Mouse (Mus musculus) right cerebral cortex, postnatal 25 days (tissue): ENCODE measurements at regions not wholly inside any gene's neighbourhood (a gene's known extent, or its start where the extent isn't known, plus 50 kb on each side); places are given as distances from the start of the nearest gene placed in this dataset.
A peak's percentile ranks its signal among the peaks of the same experiment; 100 is the strongest.

Source experiments
- DNase-seq: peaks from one replicate; pipeline ENCODE4 v3.0.0; 2022

DNA sequence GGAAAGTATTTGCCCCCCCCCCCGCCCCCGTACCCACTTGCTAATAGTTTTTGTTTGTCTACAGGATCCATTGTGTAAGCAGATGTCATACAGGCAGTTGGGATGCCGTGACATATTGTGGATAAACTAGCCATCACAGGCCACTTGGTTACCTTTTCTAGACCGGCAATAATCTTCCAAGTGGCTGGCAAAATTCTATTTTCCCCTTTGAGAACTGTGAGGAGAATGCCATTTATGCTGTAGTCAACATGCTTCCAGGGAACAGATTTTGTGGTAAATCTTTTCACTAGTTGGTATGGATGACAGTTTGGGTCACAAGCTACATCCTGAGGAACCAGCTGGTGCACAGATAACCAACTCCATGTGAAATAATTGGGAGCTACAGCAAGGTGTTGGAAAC lies 456.5 kb upstream of the Plxna2 start:
- no peak for DNase-seq

DNA sequence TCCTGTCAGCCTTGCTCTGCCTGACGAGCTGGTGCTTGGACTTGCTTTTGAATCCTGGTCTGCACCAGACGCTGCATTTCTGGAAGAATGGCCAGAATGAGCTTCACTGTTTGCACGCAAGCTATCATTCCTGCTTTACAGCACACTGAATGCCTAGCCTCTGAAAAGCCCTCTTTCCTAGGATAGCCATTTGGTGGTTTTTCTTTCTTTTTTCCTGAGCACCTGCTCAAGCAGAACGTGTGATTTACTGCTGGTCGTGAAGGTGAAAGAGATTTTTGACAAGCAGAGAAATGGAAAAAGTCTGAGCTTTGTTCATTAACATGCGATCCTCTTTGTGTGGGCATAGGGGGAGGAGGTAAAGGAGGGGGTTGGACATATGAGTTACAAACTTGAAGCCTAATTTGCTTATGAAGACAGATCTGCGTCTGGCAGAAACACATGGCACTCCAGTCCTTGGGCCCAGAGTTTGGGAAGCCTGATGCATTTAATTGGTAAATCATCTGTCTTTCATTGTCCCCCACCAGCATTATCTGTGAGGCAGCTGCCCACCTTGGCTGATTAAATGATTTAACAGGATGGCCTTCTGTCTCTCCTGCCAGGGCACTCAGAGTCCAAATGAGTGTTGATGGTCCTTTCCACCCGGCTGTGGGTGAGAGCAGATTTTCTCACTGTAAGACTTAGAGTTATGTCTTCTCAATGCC lies 457.1 kb upstream of the Plxna2 start:
- DNase-seq, result peak; percentile 9

DNA sequence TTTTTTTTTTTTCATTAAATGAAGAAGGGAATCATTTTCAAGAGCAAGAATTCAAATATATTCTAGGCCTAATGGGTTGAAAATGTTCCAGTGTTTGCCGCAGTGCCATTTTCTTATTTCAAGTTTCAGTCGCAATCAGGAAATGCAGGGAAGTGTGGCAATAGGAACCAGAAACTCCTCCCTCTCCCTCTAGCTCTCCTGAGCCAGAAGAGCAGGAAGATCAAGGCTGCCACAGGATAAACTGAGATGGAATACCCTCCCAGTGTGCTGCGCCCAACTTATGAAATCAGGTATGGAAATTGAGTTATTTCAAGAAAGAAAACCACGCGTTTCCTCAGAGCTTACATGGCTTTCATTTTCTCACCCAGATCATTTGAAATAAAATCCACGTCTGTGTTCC lies 460.8 kb upstream of the Plxna2 start:
- no peak for DNase-seq

DNA sequence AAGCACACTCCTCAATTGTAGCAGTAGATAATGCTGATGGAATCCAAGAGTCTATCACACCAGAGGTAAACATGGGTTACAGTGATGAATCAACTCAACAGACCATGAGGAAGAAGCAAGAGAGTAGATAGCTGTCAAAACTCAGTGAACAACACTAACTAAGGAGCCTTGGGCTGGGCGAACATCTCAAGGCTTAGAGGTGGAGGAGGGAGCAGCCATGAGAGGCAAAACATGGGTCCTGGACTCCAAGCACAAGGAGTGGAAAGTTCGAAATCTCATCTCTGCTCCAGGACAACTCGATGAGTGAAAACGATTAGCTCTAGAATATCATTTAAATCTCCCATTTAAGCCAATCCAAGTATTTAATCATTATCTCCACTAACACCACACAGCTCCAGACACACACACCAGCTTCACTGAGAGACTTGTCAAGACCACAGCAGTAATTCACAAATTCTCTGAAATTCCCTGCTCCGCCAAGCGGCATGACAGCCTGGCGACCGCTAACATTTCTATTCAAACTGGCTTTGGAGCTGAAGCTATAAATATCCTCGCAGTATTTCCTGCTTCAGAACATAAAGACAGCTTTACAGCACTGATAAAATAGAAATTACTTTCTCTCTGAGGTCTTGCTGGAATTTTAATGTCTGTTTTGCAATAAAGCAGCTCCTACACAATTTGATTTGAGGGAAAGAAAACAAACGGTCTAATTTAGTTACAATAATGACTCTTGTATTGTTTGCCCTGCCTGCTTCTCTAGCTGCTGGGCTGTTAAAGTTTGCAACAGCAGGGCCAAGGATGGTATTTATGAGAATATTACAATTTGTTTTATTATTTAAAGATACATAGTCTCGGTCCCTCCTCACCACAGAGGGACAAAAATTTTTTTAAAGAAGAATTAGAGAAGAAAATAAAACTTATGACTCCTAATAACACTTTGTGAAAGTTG lies 469.3 kb upstream of the Plxna2 start:
- peak; percentile 12 for DNase-seq

DNA sequence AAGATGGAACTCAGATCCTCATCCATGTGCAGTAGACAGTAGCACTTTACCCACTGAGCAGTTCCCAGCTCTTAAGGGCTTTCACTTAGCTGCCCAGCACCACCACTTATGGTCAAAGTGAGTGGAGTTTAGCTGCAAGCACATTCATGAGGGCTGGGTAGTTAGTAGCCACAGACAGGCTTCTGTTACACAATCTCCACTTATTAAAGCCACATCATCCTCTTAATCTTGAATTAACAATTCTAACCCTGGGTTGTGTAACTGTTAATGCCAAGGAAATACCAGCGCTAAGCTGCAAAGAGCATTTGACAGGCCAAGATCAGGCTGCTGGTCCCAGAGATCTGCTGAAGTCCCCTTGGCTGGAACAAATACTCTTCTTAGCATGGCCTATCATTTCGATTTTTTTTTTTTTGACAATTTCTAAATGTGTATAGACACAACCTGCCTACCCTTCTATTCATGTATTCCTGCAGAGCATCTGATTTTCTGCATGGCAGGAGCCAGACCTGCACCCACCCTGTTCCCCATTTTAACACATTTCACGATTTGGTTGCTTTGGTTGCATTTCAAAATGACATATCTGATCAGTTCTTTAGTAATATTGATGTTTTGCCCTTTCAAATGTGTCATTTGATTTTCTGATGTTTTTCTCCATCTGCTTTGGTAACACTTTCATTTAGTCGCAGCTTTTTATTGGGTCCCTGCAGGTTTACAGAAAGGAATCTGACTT lies 500.2 kb upstream of the Plxna2 start:
- no peak for DNase-seq

DNA sequence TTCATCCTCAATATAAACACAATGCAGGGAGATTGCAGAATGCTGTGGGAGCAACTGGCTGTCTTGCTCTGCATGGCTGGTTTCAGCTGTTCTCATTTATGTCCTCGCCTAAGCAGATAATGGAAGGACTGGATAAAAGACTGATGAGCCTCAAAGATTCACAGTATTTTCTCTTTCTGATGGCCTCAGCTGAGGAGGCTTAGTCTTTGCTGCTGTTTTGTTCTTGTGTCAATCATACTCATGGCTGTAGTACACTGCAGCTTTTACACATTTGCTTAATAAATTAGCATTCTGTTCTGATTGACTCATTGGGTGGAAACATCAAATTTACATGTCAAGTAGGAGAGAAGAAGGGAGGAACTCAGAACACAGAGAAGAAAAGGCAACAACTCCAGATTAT lies 503.6 kb upstream of the Plxna2 start:
- DNase-seq, result no peak

DNA sequence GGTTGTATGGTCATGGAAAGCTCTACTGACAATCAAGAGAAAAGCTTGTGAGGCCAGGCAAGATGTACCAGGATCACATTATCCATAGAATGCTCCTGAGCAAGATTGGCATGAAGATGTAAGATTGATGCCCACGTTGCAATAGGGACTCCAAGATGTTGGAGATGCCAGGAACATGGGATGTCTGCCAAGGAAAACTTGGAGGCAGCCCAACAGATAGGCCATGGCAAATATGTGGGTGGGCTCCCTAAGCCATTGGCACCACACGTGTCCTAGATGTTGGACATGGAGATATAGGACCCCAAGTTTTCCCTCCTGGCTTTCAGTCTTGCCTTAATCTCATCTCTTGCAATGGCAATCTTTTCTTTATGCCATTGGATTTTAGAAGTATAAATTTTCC lies 506.1 kb upstream of the Plxna2 start:
- DNase-seq, result no peak

DNA sequence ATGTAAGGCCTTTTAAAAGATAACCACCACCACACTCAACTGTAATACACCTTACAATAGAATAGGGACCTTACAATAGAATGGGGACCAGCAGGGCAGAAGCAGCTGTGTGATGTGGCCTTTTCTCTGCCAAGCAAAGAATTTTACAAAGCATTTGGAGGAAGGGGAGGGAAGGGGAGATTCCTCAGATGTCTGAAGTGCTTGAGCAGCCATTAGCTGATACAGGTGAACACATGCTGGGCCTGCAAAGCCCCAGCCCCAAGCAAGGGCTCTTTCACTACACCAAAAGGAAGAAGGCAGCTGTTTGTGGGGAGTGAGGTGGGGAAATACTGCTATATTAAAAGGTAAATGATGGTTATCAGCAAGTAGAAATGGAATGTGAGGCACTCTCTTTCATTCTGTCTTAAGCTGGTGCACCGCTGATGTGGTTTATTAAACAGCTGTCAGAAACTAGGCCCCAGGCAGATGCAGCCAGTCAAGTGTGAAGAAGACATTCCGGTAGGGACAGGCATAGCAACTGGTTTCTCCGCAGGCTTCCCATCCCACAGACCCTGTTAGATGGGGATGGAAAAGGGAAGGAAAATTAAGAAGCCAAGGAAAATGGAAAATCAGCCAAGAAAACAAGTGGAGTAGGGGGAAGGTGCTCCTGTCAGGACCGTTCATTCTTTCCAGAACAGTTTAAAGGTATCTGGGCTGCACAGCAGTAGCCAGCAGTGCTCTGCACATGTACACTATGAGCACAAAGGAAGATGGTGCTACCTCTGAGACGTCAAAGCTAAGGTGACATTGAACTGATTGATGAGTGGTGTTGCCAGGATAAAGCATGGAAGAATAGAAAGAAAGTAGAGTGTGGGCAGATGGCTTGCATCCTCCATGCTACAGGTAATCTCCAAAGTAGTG lies 508.6 kb upstream of the Plxna2 start:
- DNase-seq, result no peak

DNA sequence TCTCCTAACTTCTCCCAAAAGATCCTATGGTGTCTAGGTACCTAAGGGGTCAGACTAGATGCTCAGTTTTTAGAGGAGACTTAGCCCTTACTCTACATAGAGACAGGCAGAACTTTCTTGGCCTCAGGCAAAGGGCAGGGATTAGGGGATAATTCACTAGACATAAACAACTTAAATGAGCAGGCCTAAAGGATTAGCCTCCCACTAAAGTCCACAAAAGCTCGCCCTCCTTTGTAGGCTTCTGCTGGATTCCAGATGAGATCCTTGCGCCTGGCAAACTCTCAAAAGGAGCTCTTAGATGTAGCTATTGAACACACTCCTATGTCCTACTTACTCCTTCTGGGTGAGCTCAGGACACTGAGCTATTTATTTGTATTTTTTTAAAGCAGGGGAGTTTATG lies 509.9 kb upstream of the Plxna2 start:
- no peak for DNase-seq

DNA sequence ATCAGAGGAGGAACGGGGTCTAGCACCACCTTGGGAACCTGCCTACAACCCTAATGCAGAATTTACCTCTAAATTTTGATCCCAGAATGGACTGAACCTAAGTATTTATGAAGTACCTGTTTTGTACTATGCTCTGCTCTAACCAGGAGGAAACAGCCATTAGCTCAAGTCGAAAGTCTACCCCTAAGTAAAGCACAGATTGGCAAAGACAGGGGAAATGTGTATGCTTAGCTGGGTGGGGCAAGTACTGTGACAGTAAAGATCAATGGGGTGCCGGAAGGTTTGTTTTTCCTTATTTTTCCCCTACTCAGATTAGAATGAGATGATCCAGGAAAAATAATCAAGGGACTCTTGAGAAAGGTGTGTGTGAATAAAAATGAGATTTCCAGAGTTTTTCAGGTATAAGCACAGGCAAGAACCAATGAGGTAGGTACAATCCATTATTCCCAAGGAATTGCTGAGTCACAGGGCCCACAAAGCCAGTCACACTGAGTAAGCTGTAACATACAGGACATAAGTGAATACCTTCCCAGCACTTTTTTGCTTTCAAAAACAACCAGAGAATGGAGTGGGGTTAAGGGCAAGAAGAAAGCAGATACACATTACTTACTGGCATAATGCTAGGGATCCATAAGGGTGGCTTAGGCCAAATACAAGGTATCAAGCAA lies 510.6 kb upstream of the Plxna2 start:
- DNase-seq, result no peak

DNA sequence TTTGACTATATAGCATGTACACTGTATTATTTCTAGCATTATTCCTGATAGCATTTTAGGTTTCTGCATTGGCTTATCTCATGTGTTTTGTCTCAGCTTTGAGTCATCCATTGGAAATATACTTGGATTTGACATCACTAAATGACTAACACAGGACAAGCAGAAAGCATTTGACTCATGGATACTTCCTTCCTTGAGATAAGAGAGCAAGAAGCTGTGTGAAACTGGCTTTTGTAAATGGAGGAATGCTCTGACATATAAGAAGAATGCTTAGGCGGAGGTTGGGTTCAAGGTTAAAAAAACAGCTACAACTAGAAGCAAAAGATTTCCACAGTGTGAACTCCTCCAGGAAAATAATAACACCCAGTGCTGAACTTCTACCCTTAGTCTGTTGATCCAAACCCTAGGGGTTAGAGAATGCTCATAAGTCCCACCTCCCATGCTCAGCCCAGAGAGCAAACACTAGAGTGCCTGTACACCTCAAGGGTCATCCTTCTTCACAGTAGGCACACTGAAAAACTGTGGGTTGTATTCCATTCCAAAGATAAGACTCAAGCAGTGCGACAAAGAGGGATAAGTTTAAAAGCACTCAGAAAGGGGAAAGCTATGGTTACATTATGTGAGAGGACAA lies 528.0 kb upstream of the Plxna2 start:
- DNase-seq, result no peak

DNA sequence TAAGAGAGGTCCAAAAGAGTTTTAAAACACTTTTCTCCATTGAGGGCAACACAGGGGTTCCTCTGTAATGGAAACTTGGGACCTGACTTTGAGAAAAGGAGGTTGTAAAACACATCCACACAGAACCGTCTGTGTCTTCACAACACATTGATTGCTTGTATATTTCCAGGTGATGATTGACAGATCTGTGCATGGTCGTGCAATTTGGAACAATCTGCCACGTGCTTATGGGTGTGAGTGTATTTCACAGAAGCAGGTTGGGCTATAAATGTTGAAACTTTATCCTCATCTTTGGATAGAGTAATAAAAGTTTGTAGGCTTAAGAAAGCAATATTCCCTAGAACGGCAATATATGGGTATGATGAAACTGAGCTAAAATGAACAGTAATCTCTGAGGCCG lies 559.5 kb upstream of the Plxna2 start:
- no peak for DNase-seq

DNA sequence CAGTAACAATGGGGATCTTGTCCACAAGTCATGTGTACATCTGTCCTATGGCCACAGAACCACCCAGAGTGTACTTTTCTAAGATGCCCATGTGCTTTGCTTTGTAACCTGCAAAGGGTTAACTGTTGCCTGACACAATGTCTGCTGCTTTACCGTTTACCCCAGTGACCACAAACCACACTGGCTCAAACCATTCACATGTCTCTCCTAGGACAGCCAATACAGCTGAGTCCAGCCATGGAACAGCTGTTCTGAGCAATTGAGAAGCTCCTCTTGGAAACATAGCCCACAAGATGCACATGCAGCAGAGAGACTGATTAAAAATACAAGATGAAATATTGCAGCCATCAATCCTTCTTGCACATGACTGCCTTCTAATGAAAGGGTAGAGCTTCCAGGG lies 561.5 kb upstream of the Plxna2 start:
- no peak for DNase-seq

DNA sequence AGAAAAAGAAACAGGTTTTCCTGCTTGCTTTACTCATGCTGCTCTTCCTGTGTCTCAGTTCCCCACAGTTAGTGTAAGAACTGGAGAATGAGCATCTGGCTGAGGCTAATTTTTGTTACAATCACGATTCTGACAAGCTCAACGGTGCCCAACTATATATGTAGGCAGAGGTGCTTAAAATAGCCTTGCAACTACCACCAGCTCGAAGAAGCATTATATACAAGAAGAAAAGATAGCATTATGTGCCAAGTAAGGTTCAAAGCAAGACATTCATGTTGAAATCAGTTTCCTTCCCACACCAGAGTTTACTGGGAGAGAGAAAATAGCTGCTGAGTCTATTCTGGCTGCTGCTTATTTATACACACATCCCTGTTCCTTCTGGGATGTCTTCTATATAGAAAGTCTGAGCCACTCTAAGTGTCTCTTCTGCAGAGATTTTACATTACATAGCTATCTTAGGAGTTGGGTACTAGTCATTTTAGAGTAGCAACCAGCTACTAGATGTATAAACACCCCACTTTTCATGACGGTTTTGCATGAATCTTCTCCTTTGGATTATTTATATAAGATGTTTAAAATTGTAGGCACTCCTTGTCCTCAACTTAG lies 568.2 kb upstream of the Plxna2 start:
- DNase-seq, result peak; percentile 51

DNA sequence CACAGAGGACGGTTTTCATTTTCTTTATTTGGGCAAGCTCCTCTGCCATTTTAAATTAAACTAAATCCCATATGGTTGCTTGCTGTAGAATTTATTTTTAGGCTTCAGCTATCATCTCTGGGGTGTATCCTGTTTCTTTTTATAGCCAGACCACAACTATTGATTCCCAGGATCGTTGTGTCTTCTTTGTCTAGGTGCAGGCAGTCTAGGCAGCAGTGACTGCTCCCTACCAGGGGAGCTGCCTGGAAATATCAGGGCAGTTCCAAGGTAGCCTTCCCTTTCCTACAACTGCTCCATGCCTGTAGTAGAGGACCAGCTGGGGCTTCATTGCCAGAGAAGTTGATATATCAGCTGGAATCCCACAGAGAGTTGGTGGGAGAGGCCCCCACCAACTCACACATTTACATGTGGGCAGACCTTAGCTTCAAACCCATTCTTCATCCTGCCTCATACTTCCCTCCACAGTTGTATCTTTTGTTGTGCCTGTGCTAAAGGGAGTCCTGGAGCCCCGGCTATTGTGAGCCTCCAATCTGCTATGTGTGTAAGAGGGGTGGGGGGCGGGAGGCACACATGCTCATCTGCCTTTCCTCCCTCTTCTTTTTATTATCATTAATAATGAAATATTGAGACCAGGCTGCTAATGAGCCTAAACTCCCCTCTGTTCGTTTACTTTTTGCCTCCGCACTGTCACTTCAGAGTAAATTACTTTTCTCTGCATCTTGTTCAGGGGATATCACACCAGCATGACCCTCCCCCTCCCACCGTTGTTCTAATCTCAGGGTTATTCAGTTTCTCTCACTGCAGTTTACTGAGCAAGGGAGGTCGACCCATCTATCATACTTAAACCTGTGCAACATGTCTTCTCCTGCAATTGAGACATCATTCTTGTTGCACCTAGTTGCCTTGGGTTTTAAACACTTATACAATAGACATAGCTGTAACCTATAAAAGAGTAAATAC lies 576.3 kb upstream of the Plxna2 start:
- no peak for DNase-seq

DNA sequence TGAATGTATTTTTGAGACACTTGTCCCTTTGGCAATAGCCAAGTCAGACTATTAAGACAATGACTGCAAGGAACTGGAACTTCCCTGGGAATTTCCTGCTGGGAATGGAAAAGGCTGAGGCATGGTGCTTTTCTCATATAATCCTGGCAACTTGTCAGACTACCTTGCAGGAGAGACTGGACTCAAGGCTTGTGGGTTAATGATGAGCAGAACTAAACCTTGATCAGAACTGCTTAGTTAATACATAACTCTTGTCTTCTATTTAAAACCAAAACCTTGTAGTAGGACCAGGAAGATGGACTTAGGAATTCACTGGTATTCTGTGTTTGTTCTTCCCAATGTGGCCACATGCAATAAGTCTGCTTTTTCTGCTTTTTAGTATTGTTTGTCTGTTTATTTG lies 579.3 kb upstream of the Plxna2 start:
- no peak for DNase-seq

DNA sequence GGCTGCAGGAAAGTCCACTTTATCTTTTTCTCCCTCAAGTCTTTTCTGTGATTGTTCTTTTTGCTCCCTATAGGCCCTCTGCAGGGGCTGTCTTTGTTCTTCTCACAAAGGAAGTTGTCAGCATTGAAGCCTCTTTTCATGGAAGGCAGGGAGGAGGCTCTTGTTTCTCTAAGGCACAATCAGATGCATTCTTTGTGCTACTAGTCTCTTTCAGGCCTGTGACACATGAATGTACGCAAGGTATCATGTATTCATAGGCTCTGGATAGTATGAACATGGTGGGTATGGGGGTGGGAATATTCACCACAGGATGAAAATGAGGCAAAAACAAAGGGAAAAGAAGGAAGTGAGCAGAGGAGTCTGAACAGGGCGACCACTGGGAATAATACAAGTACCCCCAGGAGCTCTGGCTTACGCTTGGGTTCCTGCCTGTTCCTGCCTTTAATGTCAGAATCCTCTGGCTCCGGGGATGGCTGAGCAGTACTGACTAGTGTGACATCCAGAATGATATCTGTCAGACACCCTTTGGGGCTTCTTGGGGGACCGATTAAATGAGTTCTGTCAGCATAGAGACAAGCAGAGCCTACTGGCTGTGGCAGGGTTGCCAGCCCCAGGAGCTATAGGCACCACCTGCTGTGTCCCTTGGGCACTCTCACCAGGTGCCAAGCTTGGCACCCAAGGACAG lies 583.7 kb upstream of the Plxna2 start:
- DNase-seq, result no peak

DNA sequence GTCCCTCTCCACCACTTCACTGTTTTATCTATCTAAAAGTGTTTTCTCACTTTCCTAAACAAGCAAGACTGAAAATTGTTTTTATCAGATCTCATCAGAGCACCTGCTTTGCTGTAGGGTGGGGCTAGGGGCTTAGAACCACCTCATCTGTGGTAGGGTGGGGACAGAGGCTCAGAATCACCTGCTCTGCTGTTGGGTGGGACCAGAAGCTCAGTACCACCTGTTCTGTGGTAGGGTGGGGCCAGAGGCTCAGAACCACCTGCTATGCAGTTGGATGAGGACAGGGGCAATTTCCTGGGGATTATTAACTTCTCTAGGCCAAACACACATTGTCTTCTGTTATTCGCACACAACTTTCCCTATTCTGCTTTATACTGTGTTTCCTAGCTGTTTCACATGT lies 585.4 kb upstream of the Plxna2 start:
- DNase-seq, result no peak

DNA sequence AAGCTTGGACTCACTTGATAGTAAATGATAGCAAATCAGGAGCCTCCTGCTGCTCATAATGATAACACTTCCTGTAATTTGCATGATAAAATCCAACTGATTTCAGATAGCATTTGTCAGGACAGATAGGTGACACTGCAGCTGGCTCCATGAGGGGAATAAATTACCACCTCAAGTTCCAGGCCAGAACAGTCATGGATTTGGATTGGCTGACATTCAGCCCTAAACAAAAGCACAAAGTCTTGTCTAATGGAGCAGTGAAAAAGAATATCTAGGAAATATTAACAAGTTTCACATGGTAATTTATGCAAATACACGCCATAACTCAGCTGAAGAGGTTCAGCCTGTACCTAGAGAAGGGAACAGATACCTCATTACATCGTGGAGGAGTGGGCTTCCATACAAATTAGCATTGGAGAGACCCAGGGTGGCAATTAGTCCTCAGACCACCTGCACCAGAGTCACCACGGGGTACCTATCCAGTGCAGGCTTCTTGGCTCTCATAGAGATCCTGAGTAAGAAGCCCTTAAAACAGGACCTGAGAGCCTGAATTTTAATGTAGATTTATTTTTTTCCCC lies 587.3 kb upstream of the Plxna2 start:
- DNase-seq, result no peak
